Mouse (Mus musculus) G1E (cell line): ENCODE results near the gene Btbd9.

Source experiments
- CTCF ChIP-seq: IDR thresholded peaks from 2 replicates; pipeline ENCODE4 v1.5.1; 2012; ENCODE audit warnings: low read depth, low read length, inconsistent platforms, mixed read lengths
- GATA1 ChIP-seq: IDR thresholded peaks from 2 replicates; pipeline ENCODE4 v1.6.1; 2012; ENCODE audit warnings: borderline replicate concordance, low read length, inconsistent platforms, mixed read lengths

GRCm38 (mm10) chr17:30423256-30423852 is 152.9 kb downstream of the Btbd9 start:
- TF ChIP-seq CTCF (no peak), GATA1 (no peak)
